Mouse (Mus musculus): Measurements from ENCODE around the gene Pcsk5.

GRCm38 (mm10) chr19:17397922-17398321 is 439.5 kb downstream of the Pcsk5 start:
- TF ChIP-seq TCF12 (IDR thresholded peaks at IDR 0.05; ENCODE audit: insufficient read depth, poor library complexity, severe bottlenecking) (no peak), USF1 (IDR thresholded peaks at IDR 0.05; ENCODE audit: low read depth) (no peak)

Data from myocyte (in vitro differentiated cells).